Mouse (Mus musculus) embryonic fibroblast, embryonic 13.5 days (primary cell): Measurements from ENCODE around the gene Zfand5.

Source experiments
- CTCF ChIP-seq: IDR thresholded peaks from 2 replicates; pipeline ENCODE4 v1.5.1; 2011; ENCODE audit warnings: mild to moderate bottlenecking, control low read depth, low read length, moderate library complexity, borderline replicate concordance; ENCODE audit not compliant: insufficient read depth
- POLR2A ChIP-seq: IDR thresholded peaks from 2 replicates; pipeline ENCODE4 v1.6.1; 2011; ENCODE audit warnings: low read depth, mild to moderate bottlenecking, control low read depth, low read length, moderate library complexity

GRCm38 (mm10) chr19:21330305-21331115 lies 58.4 kb downstream of the Zfand5 start:
- no peak for TF ChIP-seq POLR2A
- TF ChIP-seq CTCF, result no peak
